Mouse (Mus musculus) heart, adult 2 months (tissue): ENCODE results near the gene Usb1. TPM values are rescaled to one million over a fixed set of nuclear protein-coding genes. Genes with fewer than 3 reads are reported as not detected.

Experiments used
- DNase-seq, 2 experiments: peaks; one replicate each; pipeline ENCODE4 v3.0.0; 2021
- H3K27ac ChIP-seq: fragments of 200-600 bp; 2 replicates; pipeline ENCODE4 v1.8.1; 2022
- H3K27me3 ChIP-seq: fragments of 200-500 bp; 2 replicates; pipeline ENCODE4 v1.6.1; 2012; ENCODE audit warnings: mild to moderate bottlenecking, low read length, inconsistent platforms, mixed read lengths; ENCODE audit not compliant: control insufficient read depth, insufficient read depth
- H3K36me3 ChIP-seq: fragments of 200-500 bp; 2 replicates; pipeline ENCODE4 v1.6.1; 2012; ENCODE audit warnings: low read length, inconsistent platforms; ENCODE audit not compliant: control insufficient read depth, insufficient read depth
- H3K4me1 ChIP-seq: fragments of 200-500 bp; 2 replicates; pipeline ENCODE4 v1.6.1; 2011; ENCODE audit warnings: low read length; ENCODE audit not compliant: control insufficient read depth, insufficient read depth
- H3K4me3 ChIP-seq: fragments of 200-600 bp; 2 replicates; pipeline ENCODE4 v1.8.1; 2022
- H3K79me2 ChIP-seq: fragments of 200-500 bp; replicated peaks from 2 replicates; pipeline ENCODE4 v1.6.1; 2012; ENCODE audit warnings: mild to moderate bottlenecking, inconsistent platforms, low read length, moderate library complexity, mixed read lengths; ENCODE audit not compliant: control insufficient read depth, insufficient read depth
- H3K9ac ChIP-seq: fragments of 200-500 bp; 2 replicates; pipeline ENCODE4 v1.6.1; 2012; ENCODE audit warnings: low read depth, mild to moderate bottlenecking, control low read depth, inconsistent platforms, low read length, mixed read lengths
- CTCF ChIP-seq: fragments of 200-600 bp; IDR thresholded peaks from 2 replicates; pipeline ENCODE4 v1.8.1; 2022; ENCODE audit warnings: antibody characterized with exemption, mild to moderate bottlenecking, moderate library complexity
- EP300 ChIP-seq: fragments of 200-500 bp; IDR thresholded peaks from 2 replicates; pipeline ENCODE4 v1.6.1; 2011; ENCODE audit warnings: low read depth, low read length, control low read depth; ENCODE audit not compliant: insufficient read depth
- POLR2A ChIP-seq: fragments of 200-500 bp; IDR thresholded peaks from 2 replicates; pipeline ENCODE4 v1.6.1; 2011; ENCODE audit warnings: mild to moderate bottlenecking, low read depth, low read length, control low read depth; ENCODE audit not compliant: insufficient read depth
- WGBS: fragments of 180-500 bp; shearing (Covaris S2); methylation state at CpG from one replicate; pipeline ENCODE4 v1.1.7; 2018; 5-methylcytosine and 5-hydroxymethylcytosine counted together
- intact Hi-C: fragments of 180-260 bp; cut with DNase I; formaldehyde crosslinking; loops from one replicate; pipeline ENCODE4 v1.15.1; 2025
- polyA plus RNA-seq: library from polyadenylated mRNA; depleted of rRNA; stranded (reverse); fragments of >200 nt; gene quantifications from 2 replicates; pipeline ENCODE4 v1.2.3, GENCODE M21; 2012
- total RNA-seq, 2 experiments: library from RNA; stranded (reverse); gene quantifications; 2 replicates each; pipeline ENCODE4 v1.2.3; 2021

Gene Usb1
- total and polyA plus RNA-seq, 3 experiments, result 12.2 to 23.9 (median 15.2) TPM

- DNase-seq, result no peak
- no peaks in the 10 kb centered on the region for H3K27me3 ChIP-seq
- TF ChIP-seq POLR2A (no peak), EP300 (no peak), CTCF (no peak)
- intact Hi-C loops, result no loop called here
- 7% methylated on average over 1 of the region's 1 CpGs for WGBS
- H3K4me3 ChIP-seq, result peak overlapping the region; percentile 95
- no peak overlapping the region; the same call in 1 of the 2 replicates for H3K27ac ChIP-seq
- peaks cover 11% of the 10 kb centered on the region for H3K79me2 ChIP-seq
- H3K36me3 ChIP-seq, result peaks cover 4% of the 10 kb centered on the region; the same call in 1 of the 2 replicates
- H3K9ac ChIP-seq, result no peak overlapping the region
- peaks cover 10% of the 10 kb centered on the region for H3K4me1 ChIP-seq
Measured at GRCm38 (mm10) chr8:95330367-95330766, 1.7 kb upstream of the Usb1 start.

GRCm38 (mm10) chr8:95331156-95331719 is 846 bp upstream of the Usb1 start:
- under 1% methylated on average over 38 of the region's 38 CpGs for WGBS
- peaks cover 11% of the 10 kb centered on the region for H3K79me2 ChIP-seq
- intact Hi-C loops, result loop anchor here (1.0 kb wide), 1 partner anchor 76 kb away; no protein-coding TSS in a partner anchor
- no peak for TF ChIP-seq POLR2A
- TF ChIP-seq EP300, result no peak
- no peak for TF ChIP-seq CTCF
- DNase-seq, result no peak
- peaks cover 4% of the 10 kb centered on the region; the same call in 1 of the 2 replicates for H3K36me3 ChIP-seq
- no peaks in the 10 kb centered on the region for H3K27me3 ChIP-seq
- peak overlapping the region; percentile 97 for H3K27ac ChIP-seq
- peaks cover 8% of the 10 kb centered on the region for H3K4me1 ChIP-seq
- peak overlapping the region; percentile 95 for H3K4me3 ChIP-seq
- peak overlapping the region; percentile 98 for H3K9ac ChIP-seq

- Histone ChIP-seq H3K4me3 (peak overlapping the region; percentile 95), H3K27me3 (no peaks in the 10 kb centered on the region), H3K4me1 (peaks cover 3% of the 10 kb centered on the region; the same call in 1 of the 2 replicates), H3K79me2 (peaks cover 10% of the 10 kb centered on the region), H3K27ac (peak overlapping the region; percentile 97), H3K9ac (peak overlapping the region; percentile 84), H3K36me3 (peaks cover 4% of the 10 kb centered on the region; the same call in 1 of the 2 replicates)
- intact Hi-C loops, result no loop called here
- 18% methylated on average over 21 of the region's 21 CpGs for WGBS
- DNase-seq, result no peak
- TF ChIP-seq CTCF (no peak), POLR2A (no peak), EP300 (no peak)
Measured at GRCm38 (mm10) chr8:95332437-95333199, 534 bp downstream of the Usb1 start.

DNA sequence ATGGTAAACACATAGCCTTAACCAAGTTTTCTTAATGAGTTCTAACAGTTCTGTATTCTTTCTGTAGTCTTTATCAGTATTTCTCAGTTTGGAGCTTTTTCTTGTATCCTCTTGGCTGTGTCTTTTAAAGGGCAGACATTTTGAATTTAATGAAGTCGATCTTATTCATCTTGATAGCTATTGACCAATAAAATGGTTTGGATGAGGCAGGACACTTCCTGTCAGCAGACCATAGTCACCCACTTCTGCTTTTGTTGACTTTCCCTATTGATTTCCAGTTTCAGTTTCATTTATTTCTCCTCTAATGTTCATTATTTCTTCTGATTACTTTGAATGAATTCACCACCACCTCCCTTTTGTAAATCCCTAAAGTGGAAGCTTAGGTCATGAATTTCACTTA is 3.6 kb downstream of the Usb1 start:
- no peak overlapping the region for H3K27ac ChIP-seq
- DNase-seq, result no peak
- H3K9ac ChIP-seq, result no peak overlapping the region
- intact Hi-C loops, result no loop called here
- H3K4me1 ChIP-seq, result peaks cover 3% of the 10 kb centered on the region; the same call in 1 of the 2 replicates
- TF ChIP-seq CTCF (no peak), POLR2A (no peak), EP300 (no peak)
- H3K4me3 ChIP-seq, result no peak overlapping the region
- H3K36me3 ChIP-seq, result peaks cover 4% of the 10 kb centered on the region; the same call in 1 of the 2 replicates
- whole genome bisulfite sequencing, result 68% methylated on average over 1 of the region's 1 CpGs
- H3K27me3 ChIP-seq, result no peaks in the 10 kb centered on the region
- H3K79me2 ChIP-seq, result 0 out of 2 replicates have a peak, but pooled peaks cover 1% of the 10 kb centered on the region

- TF ChIP-seq POLR2A (no peak), EP300 (no peak), CTCF (no peak)
- intact Hi-C loops, result no loop called here
Measured at GRCm38 (mm10) chr8:95336363-95336762, 4.3 kb downstream of the Usb1 start.

GRCm38 (mm10) chr8:95341721-95342120 is 9.6 kb downstream of the Usb1 start:
- no peaks in the 10 kb centered on the region; the same call in 1 of the 2 replicates for H3K36me3 ChIP-seq

More at GRCm38 (mm10) chr8:95336363-95336762, 4.3 kb downstream of the Usb1 start:
- no peak overlapping the region for H3K27ac ChIP-seq
- no peak overlapping the region for H3K9ac ChIP-seq
- peaks cover 4% of the 10 kb centered on the region; the same call in 1 of the 2 replicates for H3K36me3 ChIP-seq
- no peak overlapping the region for H3K4me3 ChIP-seq
- DNase-seq, result no peak
- peaks cover 3% of the 10 kb centered on the region; the same call in 1 of the 2 replicates for H3K4me1 ChIP-seq
- H3K79me2 ChIP-seq, result 0 out of 2 replicates have a peak, but pooled peaks cover 1% of the 10 kb centered on the region
- no peaks in the 10 kb centered on the region for H3K27me3 ChIP-seq

More at GRCm38 (mm10) chr8:95341721-95342120, 9.6 kb downstream of the Usb1 start:
- no peak overlapping the region for H3K4me3 ChIP-seq
- H3K27ac ChIP-seq, result peak overlapping the region; percentile 79
- H3K4me1 ChIP-seq, result peaks cover 4% of the 10 kb centered on the region
- WGBS, result 50% methylated on average over 5 of the region's 5 CpGs
- intact Hi-C loops, result no loop called here
- H3K27me3 ChIP-seq, result no peaks in the 10 kb centered on the region
- no peak overlapping the region for H3K9ac ChIP-seq
- TF ChIP-seq POLR2A (no peak), EP300 (peak; percentile 77; the same call in 1 of the 2 replicates)
- DNase-seq, result peak; percentile 38 to 73
- no peaks in the 10 kb centered on the region for H3K79me2 ChIP-seq
